Mouse (Mus musculus) ES-Bruce4 (cell line): Measurements from ENCODE around the gene Anks1b. TPM values are rescaled to one million over a fixed set of nuclear protein-coding genes. Genes with fewer than 3 reads are reported as not detected.

Source experiments
- H3K27ac ChIP-seq: 2 replicates; pipeline ENCODE4 v1.5.1; 2012; ENCODE audit warnings: low read length, inconsistent platforms; ENCODE audit not compliant: insufficient read depth
- H3K27me3 ChIP-seq: 2 replicates; pipeline ENCODE4 v1.6.1; 2012; ENCODE audit warnings: mild to moderate bottlenecking, low read length, inconsistent platforms; ENCODE audit not compliant: control insufficient read depth, poor library complexity, insufficient read depth, severe bottlenecking
- H3K36me3 ChIP-seq: 2 replicates; pipeline ENCODE4 v1.6.1; 2012; ENCODE audit warnings: inconsistent platforms, mild to moderate bottlenecking, low read length, moderate library complexity; ENCODE audit not compliant: control insufficient read depth, poor library complexity, insufficient read depth, severe bottlenecking
- H3K4me1 ChIP-seq: one replicate; pipeline ENCODE4 v1.8.1; 2011; ENCODE audit warnings: low read length; ENCODE audit not compliant: control insufficient read depth, insufficient read depth
- H3K4me3 ChIP-seq: 2 replicates; pipeline ENCODE4 v1.5.1; 2011; ENCODE audit warnings: low read depth, mild to moderate bottlenecking, low read length
- H3K9ac ChIP-seq: 2 replicates; pipeline ENCODE4 v1.6.1; 2012; ENCODE audit warnings: low read depth, mild to moderate bottlenecking, inconsistent platforms; ENCODE audit not compliant: poor library complexity, severe bottlenecking
- H3K9me3 ChIP-seq: replicated peaks from 2 replicates; pipeline ENCODE4 v1.6.1; 2012; ENCODE audit warnings: mild to moderate bottlenecking, low read length, inconsistent platforms; ENCODE audit not compliant: control insufficient read depth, poor library complexity, insufficient read depth, severe bottlenecking
- CTCF ChIP-seq: IDR thresholded peaks from one replicate; pipeline ENCODE4 v1.8.1; 2011; ENCODE audit warnings: low read depth, low read length
- EP300 ChIP-seq: IDR thresholded peaks from 2 replicates; pipeline ENCODE4 v1.6.1; 2011; ENCODE audit warnings: low read depth, low read length; ENCODE audit not compliant: insufficient read depth
- POLR2A ChIP-seq: IDR thresholded peaks from one replicate; pipeline ENCODE4 v1.8.1; 2011; ENCODE audit warnings: low read length; ENCODE audit not compliant: insufficient read depth
- polyA plus RNA-seq: library from polyadenylated mRNA; stranded (reverse); fragments of >200 nt; gene quantifications from 2 replicates; pipeline ENCODE4 v1.2.4, GENCODE M21; 2011; ENCODE audit warnings: low read depth; ENCODE audit not compliant: missing spikeins, insufficient read depth, insufficient read length

Gene Anks1b
- polyA plus RNA-seq, 1 experiment: 2.3 TPM

DNA sequence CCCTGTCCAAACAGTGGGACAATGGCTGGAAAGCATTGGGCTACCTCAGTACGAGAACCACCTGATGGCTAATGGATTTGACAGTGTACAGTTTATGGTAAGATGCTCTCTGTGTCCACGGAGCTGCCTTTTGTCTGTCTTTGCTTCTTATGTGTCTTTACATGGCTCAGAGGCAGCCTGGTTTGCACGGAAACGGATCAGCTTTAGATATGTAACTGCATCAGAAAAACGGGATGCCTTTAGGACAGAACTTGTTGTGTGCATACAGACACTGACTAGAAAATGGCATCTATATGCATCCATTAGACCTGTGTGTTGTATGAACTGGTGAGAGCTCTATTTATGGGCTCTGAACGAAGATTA is 703.8 kb downstream of the Anks1b start:
- no peak overlapping the region for H3K9ac ChIP-seq
- no peak overlapping the region for H3K4me3 ChIP-seq
- no peaks in the 10 kb centered on the region for H3K4me1 ChIP-seq
- H3K27me3 ChIP-seq: no peaks in the 10 kb centered on the region
- H3K36me3 ChIP-seq: no peaks in the 10 kb centered on the region
- TF ChIP-seq POLR2A (no peak), EP300 (no peak), CTCF (no peak)
- H3K9me3 ChIP-seq: no peaks in the 10 kb centered on the region
- no peak overlapping the region for H3K27ac ChIP-seq

DNA sequence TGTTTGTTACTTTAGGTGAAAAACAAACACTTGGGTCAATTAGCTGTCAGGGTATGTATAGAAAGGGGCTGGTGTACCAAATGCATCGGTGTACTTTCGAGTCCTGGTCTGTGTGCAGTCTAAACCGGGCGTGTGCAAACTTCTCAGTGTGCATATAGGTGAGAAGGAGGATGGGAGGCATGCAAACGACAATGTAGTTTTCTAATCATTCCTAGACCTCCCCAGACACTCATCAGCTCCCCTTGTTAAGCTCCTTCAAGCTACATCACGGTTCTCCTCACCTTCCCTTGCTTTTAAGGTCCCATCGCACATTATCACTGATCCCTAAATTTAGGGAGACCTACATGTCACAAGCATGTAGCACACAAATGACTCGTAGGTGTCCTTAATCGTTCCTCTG is 704.5 kb downstream of the Anks1b start:
- TF ChIP-seq POLR2A: no peak
- TF ChIP-seq EP300: no peak
- no peak for TF ChIP-seq CTCF
- Histone ChIP-seq H3K36me3 (no peaks in the 10 kb centered on the region), H3K9me3 (no peaks in the 10 kb centered on the region), H3K27ac (no peak overlapping the region), H3K9ac (no peak overlapping the region), H3K4me3 (no peak overlapping the region), H3K4me1 (no peaks in the 10 kb centered on the region), H3K27me3 (no peaks in the 10 kb centered on the region)

DNA sequence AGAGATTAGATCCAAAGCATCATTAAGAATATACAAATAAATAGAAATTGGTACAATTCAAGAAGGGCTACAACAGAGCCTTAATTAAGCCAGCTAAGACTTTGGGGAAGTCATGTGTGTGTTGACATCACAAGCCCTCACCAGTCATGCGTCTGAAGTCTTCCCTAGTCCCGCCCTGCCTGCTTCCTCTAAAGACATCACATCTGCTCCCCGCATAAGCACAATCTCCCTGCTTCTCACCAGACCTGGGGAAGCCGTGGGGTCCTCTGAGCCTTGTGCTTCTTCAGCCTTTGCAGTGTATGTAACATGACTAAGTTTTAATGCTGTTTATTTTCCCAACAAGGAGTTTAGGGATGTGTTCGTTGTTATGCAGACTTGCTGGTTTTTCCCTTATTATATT is 706.7 kb downstream of the Anks1b start:
- Histone ChIP-seq H3K9ac (no peak overlapping the region), H3K27ac (no peak overlapping the region), H3K9me3 (no peaks in the 10 kb centered on the region), H3K36me3 (no peaks in the 10 kb centered on the region), H3K27me3 (no peaks in the 10 kb centered on the region), H3K4me1 (no peaks in the 10 kb centered on the region), H3K4me3 (no peak overlapping the region)
- no peak for TF ChIP-seq POLR2A
- no peak for TF ChIP-seq CTCF
- no peak for TF ChIP-seq EP300

- TF ChIP-seq CTCF: no peak
- no peak for TF ChIP-seq EP300
- no peak for TF ChIP-seq POLR2A
- no peak overlapping the region for H3K4me3 ChIP-seq
These were observed 710.7 kb downstream of the Anks1b start for GRCm38 (mm10) chr10:90584052-90584451.

GRCm38 (mm10) chr10:90596142-90596541 is 722.8 kb downstream of the Anks1b start:
- no peaks in the 10 kb centered on the region for H3K9me3 ChIP-seq
- H3K36me3 ChIP-seq: no peaks in the 10 kb centered on the region
- H3K4me3 ChIP-seq: no peak overlapping the region
- H3K4me1 ChIP-seq: no peaks in the 10 kb centered on the region
- no peaks in the 10 kb centered on the region; the same call in none of the 2 replicates for H3K27me3 ChIP-seq
- H3K9ac ChIP-seq: no peak overlapping the region
- H3K27ac ChIP-seq: no peak overlapping the region
- no peak for TF ChIP-seq EP300
- TF ChIP-seq POLR2A: no peak
- TF ChIP-seq CTCF: no peak

More at GRCm38 (mm10) chr10:90584052-90584451, 710.7 kb downstream of the Anks1b start:
- Histone ChIP-seq H3K27me3 (no peaks in the 10 kb centered on the region), H3K9me3 (no peaks in the 10 kb centered on the region), H3K36me3 (no peaks in the 10 kb centered on the region), H3K4me1 (no peaks in the 10 kb centered on the region), H3K27ac (no peak overlapping the region), H3K9ac (no peak overlapping the region)

- TF ChIP-seq POLR2A (no peak), EP300 (no peak), CTCF (no peak)
- Histone ChIP-seq H3K9me3 (no peaks in the 10 kb centered on the region), H3K27me3 (no peaks in the 10 kb centered on the region; the same call in none of the 2 replicates), H3K36me3 (no peaks in the 10 kb centered on the region), H3K4me3 (no peak overlapping the region), H3K9ac (no peak overlapping the region), H3K27ac (no peak overlapping the region), H3K4me1 (no peaks in the 10 kb centered on the region)
These were observed 723.3 kb downstream of the Anks1b start for GRCm38 (mm10) chr10:90596576-90596975.
